Mouse (Mus musculus): ENCODE data around the gene Dmkn. TPM values are rescaled to one million over a fixed set of nuclear protein-coding genes. Genes with fewer than 3 reads are reported as not detected.
"Not testable (repeated sequence)": the region's sequence is repeated elsewhere in the genome, so short reads cannot be mapped to it uniquely, and the experiment has no call there.

Dmkn gene
- 1 to 10 TPM; 4.6 to 5.7 TPM for total RNA-seq (2021)

DNA sequence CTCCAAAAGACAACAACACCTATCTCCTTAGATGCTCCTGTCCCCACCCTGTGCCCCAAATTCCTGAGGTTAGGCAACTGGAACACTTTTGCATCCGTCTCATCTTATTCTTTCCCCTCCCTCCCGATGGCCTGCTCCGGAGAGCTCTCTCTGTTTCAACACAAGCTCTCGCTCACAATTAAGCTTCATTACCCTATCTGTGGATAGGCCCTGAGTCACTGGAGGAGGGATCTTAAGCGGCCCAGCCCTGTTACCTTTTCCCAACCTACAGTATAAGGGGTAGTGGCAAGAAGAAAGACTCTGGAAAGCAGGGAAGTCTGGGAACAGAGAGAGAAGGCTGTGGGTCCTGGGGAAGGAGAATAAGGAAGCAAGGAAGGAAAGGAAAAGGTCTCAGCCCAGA is at the start of gene Dmkn:
Gene Dmkn (plus strand): TSS at position 301 of the 400 bp plus-strand sequence.
- no peak for DNase-seq

DNA sequence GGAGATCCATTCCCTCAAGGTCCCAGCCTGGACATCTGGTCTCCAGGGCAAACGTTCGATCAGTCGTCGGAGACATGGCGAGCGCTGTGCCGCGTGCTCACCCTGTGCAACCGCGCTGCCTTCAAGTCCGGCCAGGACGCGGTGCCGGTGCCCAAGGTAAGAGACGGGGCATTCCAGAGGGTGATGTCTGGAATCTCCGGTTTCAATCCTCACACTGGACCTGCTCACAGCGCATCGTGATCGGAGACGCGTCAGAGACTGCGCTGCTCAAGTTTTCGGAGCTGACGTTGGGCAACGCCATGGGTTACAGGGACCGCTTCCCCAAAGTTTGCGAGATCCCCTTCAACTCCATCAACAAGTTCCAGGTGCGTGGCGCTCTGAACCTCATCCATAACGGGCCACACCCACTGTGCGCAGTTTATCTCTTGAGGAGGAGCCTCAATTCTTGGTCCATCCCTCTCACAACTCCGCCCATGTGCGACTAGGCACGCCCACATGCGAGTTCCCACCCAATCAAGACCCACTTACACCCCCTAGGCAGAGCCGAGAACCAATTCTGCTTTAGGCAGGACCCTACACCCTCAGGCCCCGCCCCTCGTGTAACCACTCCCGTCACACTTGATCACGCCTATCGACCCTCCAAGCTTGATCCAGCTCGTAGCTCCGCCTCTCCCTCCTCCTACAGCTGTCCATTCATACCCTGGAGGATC is 46.4 kb upstream of the Dmkn start:
- peak; percentile 61 for DNase-seq

DNA sequence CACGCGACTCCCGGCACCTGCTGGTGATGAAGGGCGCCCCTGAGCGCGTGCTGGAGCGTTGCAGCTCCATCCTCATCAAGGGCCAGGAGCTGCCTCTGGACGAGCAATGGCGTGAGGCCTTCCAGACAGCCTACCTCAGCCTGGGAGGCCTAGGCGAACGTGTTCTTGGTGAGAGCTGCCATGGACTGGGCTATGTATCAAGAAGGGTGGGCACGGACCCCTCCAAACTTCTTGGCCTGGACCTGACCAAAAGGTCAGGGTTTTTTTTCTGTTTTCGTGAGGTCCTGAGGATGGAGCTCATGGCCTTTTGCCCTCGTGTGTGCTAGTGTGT is 45.9 kb upstream of the Dmkn start:
- no peak for DNase-seq

DNA sequence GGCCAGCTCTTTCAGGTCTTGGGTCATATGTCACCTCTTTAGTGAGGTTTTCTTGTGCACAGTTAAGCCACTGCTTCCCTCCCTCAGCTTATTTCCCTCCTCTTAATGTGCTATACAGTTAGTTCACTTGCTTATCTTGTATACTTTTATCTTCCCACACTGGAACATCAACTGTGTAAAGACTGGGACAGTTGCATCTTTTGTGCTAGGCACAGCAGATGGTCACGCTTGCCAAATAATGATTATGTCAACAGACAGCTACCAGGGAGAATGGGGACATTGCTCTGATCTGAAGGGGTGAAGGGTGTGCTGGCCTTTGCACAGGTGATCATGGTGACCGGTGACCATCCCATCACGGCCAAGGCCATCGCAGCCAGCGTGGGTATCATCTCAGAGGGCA is 43.9 kb upstream of the Dmkn start:
- no peak for DNase-seq

DNA sequence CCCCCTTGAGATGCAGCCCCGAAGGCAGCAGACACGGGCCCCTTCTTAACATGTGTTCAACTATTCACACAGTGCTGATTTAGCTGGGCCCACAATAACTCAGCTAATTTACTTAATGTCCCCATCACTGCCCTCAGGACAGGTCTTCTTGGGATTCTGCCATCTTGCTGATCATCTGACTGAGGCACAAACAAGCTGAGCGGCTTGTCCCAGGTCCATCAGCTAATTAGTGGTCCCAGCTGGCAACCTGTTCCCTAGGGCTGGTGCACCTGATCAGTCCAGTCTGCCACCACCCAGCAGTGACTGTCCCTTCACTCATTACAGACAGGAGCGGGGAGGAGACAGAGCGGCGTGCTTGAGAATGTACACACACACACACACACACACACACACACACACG is 42.3 kb upstream of the Dmkn start:
- DNase-seq: no peak

DNA sequence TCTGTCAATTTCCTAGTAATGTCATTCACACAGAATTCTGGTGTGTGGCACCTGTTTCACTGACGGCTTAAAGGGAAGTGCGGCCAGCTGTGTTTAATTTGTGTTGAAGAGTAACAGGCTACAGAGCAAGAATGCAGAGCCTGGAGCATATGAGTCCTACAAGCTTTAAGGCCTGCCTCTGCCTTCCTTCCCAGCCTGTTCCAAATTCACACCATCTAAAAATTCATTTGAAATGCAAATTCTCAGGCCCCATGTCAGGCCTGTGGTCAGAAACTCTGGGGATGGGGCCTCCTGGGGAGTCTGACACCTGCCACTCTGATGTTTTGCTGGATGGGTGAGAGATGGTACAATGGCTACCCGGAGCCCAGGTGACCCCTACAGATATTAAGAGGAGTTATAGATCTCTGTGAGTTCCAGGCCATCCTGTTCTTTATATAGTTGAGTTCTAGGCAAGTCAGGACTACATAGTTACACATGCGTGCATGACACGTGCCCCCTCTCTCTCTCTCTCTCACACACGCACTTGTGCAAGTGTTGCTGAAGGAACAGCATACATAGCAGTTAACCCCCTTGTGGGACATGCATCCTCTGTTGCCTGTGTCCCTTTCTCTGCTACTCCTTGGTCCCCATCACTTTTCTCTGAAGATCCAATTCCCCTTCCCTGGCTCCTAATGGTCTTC is 40.1 kb upstream of the Dmkn start:
- DNase-seq: no peak

DNA sequence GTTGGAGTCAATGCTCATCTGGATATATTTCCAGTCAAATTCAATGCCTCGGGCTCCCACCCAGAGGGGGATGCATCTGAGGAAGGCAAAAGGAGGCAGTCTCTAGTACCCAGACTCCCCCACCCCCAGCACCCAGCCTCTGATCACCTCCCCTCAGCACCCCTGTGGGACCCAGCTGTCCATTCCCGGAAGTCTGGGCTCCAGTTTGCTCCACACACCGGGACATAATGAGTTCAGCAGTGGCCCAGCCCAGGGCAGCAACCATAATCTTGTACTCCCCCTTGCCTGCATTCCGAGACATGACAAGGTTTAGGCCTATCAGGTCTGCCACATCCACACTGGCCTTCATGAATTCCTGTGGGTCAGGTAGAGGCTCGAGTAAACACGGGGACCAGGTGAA is 35.3 kb upstream of the Dmkn start:
- DNase-seq: no peak

DNA sequence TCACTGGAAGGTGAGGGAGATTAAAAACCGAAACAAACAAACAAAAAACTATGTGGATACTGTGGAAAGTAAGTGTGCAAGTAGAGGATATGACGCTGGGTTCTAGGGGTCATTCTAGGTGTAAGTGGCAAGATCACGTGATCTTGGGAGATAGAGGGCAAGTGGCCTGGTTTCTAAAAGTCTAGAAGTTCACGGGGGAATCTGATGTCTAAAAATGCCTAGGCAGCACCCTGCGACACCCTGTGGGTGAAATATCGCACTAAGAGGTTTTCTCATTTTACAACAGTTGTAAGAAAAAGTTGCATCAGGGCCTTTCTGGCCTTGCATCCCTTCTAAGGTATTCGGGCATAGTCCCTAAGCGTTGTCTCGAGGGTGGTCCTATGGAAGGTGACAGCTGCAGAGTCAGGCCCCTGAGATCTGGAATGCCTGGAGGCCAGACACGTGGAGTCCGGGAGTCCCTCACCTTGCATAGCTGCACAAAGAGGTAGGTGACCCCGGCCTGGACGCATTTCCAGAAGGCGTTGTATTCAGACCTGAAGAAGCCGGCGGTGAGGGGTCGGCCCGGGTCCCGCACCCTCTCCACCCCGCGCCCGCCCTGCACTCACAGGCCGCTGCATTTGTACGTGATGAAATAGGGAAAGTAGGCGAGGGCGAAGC is 34.7 kb upstream of the Dmkn start:
- DNase-seq: no peak

DNA sequence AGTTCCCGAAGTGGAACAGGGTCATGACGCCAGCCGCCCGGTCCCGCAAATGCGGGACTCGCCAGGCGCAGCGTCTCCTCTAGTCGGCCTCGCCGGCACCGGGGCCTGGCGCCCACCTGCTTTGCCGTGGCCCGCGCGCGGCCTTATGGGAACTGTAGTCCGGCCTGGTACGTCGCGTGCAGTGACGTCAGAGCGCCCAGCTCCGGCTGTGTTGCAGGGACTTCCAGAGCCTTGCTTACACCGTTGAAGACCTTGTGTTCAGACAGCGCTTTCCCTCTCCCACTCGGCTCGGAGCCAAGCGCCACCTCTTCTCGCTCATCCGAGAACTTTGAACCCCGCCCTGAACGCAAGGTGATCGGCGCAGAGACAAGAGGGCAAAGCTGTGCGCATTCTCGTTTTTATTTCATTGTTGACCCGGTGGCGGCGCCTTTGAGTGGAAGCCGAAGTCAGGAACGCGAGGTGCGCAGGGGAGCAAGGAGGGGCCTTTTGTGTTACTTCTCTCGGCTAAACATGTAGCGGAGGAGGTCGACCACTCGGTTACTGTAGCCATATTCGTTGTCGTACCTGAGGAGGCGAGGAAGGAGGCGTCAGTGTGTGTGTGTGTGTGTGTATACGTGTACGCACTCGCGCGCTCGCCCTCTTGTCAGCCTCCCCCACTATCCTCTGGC is 34.0 kb upstream of the Dmkn start, which contains the start of gene Tmem147:
Gene Tmem147 (minus strand): TSS at position 145 of the 668 bp plus-strand sequence.
- peak; percentile 94 for DNase-seq

DNA sequence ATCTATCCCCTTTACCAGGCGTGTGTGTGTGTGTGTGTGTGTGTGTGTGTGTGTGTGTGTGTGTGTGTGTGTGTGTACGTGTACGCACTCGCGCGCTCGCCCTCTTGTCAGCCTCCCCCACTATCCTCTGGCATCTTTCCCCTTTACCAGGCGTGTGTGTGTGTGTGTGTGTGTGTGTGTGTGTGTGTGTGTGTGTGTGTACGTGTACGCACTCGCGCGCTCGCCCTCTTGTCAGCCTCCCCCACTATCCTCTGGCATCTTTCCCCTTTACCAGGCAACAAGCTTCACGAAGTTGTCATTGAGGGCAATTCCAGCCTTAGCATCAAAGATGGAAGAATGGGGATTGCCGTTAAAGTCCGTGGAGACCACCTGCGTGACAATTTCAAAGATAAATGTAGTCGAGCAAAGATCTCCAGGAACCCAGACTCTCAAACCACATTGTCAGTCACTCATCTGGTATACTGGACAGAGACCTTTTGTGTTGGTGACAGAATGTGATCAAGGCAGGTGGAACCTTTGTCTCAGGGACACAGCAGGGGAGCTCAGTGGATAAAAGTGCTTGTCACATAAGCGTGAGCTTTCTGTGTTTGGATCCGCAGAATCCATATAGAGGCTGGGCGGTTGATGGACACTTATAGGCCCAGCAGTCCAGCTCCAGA is 33.4 kb upstream of the Dmkn start:
- not testable (repeated sequence) for DNase-seq

DNA sequence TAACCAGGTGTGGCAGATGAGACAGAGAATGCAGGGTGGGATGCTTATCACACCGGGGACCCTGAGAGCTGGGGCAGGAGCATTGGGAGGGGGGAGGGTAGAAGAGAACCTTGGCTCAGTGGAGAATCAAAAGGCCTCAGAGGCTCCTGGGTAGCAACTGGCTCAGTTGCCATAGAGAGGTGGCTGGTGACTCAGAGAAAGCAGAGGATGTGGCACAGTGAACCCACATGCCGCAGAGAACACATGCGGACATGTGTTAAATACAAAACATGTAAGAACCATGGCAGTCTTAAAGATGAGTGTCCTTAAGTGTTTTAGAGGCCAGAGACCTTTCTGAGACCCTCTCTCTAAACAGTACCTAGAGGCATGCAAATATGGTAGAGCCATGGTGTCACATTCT is 27.3 kb upstream of the Dmkn start:
- DNase-seq: no peak

DNA sequence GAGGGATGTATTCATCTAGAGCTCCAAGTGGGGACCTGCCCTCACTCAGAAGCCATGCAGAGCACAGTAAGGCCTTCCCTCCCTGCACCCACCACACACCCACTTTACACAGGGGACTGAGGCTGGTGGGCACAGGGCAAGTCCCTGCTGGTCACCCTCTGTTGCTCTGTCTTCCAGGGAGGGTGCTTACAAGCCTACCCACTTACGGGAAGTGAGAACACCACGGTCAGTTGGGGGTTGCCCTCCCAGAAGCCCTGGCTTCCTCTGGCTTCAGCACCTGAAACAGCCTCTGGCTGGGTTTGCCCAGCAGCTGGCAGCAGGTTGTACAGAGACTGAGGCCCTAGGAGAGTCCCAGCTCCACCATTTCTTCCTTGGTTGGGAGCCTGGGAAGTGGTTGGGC is 21.0 kb upstream of the Dmkn start:
- not testable (repeated sequence) for DNase-seq

DNA sequence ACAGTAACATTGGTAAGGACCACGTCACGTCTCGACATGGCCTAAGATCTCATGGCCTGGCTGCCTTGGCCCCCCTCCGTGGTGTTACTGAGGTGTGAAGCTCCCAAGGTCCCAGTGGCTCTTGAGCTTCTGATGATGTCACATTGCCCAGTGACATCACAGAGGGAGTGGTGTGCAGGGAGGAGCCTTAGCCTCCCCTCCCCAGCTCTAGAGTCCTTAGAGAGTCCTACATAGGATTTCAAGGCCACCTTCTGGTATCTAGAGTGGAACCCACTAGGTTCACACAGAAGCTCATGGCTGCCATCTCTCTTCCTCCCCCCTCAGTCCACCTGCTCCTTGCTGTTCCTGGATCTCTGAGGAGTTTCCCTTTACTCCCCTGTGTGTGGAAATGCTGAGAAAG is 19.9 kb upstream of the Dmkn start, which contains the start of gene Gapdhs:
Gene Gapdhs (minus strand): TSS at position 65 of the 400 bp plus-strand sequence.
- DNase-seq: not testable (repeated sequence)

DNA sequence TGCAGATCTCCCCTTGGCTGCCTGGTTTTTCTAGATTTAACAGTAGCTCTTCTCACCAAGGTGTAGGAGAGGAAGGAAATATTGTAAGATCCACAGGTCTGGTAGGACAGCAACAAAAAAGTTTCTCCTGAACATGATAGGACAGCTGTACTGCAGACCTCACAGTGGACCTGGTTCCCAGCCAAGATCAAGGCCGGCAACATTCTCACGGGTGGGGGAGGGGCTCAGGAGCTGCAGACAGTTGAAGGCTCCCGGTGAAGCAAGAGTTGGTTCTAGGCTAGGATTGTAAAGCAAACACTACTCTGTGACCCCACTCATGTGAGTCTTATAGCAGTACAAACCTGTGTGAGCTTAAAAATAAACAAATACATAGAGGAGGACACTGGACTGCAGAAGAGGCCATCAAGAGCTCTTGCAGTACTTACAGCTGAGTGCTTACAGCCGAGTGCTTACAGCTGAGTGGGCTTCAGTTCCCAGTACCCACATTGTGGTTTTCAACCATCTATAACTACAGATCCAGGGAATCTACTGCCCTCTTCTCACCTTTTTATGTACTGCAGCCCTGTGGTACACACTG is 19.4 kb upstream of the Dmkn start:
- peak; percentile 72 for DNase-seq

DNA sequence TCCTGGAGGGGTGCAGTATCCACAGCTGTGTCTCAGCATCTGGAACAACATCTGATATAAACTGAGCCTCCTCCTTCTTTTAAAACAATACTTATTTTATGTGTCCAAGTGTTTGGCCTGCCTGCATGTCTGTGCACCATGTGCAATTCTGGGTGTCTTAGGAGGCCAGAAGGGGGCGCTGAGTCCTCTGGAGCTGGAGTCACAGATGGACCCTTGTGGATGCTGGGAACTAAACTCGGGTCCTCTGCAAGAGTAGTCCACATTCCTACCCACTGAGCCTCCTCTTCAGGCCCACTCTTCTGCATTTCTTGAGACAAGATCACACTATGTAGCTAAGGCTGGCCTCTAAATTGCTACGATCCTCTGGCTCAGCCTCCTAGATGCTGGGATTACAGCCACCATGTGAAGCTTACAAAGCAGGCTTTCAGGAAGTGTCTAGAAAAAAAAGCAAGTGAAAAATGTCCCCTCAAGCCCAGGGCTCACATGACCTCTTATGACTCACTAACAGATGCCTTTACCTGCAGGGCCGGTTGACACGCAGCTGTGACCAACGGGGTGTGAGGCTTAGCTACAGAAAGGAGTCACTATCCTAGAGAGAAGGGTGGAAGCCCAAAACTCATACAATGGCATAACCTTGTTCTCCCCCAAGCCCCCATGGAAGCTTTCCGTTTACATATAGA is 15.9 kb upstream of the Dmkn start:
- no peak for DNase-seq

DNA sequence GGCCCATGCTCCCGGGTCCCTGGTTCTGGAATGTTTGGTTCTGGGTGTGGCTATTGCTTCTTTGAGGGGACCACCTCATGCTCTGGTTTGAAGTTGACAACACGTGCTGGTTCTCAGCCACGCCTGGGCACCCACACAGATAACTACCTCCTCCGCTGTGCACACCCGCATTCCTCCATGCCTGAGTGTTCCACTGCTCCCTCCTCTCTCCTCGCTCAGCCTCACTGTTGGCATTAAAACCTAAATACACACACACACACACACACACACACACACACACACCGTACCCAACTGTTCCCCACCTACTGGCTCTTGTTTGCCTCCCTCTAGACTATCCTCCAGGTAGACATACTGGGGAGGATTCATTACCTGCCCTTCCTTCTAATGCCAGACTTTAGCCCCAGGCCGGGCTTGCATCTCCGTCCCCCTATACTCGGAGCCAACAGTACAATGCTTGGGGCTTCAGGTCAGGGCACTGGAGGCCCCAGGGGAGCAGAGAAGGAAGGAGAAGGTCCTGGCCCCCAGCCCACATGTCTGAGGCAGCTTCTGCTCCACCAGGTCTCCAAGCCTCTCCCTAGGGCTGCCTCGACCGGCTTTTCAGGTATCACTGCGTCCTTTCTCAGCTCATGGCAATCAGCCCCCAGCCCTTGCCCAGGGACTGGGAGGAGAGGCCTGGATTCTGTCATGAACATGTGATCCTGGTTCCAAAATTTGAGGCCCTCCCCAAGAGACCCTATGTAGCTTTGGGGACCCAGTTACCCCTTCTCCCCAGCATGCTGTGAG is 13.5 kb upstream of the Dmkn start:
- DNase-seq: no peak

DNA sequence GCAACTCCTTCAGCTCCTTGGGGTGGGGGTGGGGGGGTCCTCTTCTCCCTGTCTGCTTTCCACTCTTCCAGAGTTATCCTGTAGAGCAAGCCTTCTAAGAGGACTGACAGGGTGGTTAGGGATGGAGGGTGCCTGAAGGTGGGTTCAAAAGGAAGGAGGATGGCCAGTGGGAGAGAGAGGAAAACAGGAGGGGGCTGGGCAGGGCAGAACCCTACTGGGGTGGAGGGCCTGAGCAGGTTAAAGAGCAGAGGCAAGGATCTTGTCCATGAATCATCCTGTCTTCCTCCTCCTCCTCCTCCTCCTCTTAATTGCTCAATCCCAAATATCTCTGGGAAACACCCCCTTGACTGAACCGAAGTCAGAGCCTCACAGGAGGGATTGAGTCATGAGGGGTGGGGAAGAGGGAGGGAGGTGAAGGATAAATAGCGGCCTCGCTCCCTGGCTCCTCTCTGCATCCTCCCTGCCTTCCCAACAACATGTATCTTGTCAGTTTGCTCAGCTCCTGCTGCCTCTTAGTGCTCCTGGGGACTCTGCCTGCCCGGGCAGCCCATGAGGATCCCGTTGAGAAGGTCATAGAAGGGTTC is 12.4 kb upstream of the Dmkn start, which contains the start of gene Sbsn:
Gene Sbsn (plus strand): TSS at position 386 of the 584 bp plus-strand sequence.
- no peak for DNase-seq

DNA sequence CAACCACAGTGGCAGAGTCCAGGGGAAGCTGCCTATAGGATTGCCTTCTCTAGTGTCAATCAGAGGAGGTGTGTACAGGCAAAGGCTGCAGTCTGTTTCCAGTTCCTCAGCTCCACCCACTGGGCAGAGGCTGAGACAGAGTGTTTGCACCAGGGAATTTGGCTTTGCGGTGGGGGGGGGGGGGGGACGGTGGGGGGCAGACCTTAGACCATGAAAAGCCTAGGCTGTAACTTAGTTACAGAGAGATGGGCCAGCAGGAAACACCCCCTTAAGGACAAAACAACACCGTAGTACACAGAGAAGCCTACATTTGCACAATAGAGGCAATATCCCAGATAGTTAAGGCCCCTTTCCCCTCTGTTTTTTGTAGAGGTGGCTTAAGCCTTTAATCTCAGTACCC is 6.6 kb upstream of the Dmkn start:
- no peak for DNase-seq

DNA sequence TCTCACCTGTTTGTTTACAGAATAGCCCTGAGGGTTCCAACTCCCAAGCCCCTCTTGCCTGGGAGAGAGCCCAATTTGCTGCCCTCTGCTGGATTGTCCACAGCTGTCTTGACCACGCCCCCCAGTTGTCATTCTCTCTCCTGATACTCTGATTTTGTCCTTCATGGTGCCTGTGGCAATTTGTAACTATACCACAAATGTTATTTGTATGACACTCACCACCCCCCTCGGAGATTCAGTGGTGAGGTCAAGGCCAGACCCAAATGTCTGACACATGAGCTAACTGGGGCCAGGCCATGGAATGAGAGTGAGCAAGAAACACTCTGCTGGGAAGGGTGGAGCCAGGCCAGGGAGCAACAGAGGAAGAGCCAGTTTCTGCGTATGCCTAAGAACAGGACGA is 4.7 kb upstream of the Dmkn start:
- peak; percentile 68 for DNase-seq

DNA sequence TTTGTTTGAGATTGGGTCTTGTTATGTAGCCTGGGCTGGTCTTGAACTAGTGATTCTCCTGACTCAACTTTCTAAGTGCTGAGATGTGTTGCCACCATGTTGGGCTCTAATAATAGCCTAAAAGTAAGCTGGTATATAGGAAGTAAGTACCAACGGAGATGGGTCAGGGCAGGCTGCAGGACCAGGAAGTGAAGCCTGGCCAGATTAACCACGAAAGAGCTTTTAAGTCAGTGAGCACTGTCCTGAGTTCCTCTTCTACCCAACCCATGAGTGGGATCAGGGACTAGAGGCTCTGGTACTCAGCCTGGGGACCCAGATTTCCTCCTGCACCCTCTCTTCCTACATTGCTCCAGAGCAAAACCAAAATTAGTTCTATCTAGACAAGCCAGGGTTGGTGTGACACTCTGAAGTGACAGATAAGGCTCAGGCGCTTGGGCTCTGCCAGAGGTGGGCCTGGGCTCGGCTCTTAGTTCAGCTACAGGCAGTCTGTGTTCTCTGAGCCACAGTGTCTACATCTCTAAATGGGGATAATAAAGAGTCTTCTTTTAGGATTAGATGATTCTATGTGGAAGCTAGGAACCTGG is 1.7 kb upstream of the Dmkn start:
- DNase-seq: no peak

All from heart, postnatal 4 days (tissue).